Mouse (Mus musculus) urinary bladder, postnatal 10 days (tissue): ENCODE data around the gene Zfp64.

Experiments used
- DNase-seq: peaks from one replicate; pipeline ENCODE4 v3.0.0; 2022; ENCODE audit warnings: low spot score

The Zfp64 gene

GRCm38 (mm10) chr2:168948506-168948905, 6.9 kb downstream of the Zfp64 start:
- no peak for DNase-seq

- no peak for DNase-seq
Measured at GRCm38 (mm10) chr2:168947663-168948062, 7.7 kb downstream of the Zfp64 start.

GRCm38 (mm10) chr2:168944011-168944410, 11.4 kb downstream of the Zfp64 start:
- no peak for DNase-seq

GRCm38 (mm10) chr2:168939941-168940340, 15.4 kb downstream of the Zfp64 start:
- DNase-seq = no peak

- DNase-seq = no peak
Measured at GRCm38 (mm10) chr2:168939261-168939933, 16.0 kb downstream of the Zfp64 start.

GRCm38 (mm10) chr2:168936896-168937295, 18.5 kb downstream of the Zfp64 start:
- no peak for DNase-seq

- no peak for DNase-seq
Measured at GRCm38 (mm10) chr2:168935165-168935564, 20.2 kb downstream of the Zfp64 start.

GRCm38 (mm10) chr2:168931686-168932085, 23.7 kb downstream of the Zfp64 start:
- no peak for DNase-seq

- DNase-seq = peak; percentile 48
Measured at GRCm38 (mm10) chr2:168929691-168930090, 25.7 kb downstream of the Zfp64 start.

- DNase-seq = no peak
Measured at GRCm38 (mm10) chr2:168927401-168927800, 28.0 kb downstream of the Zfp64 start.

- DNase-seq = no peak
Measured at GRCm38 (mm10) chr2:168926257-168926810, 29.1 kb downstream of the Zfp64 start.

- DNase-seq = no peak
Measured at GRCm38 (mm10) chr2:168923706-168924105, 31.7 kb downstream of the Zfp64 start.

GRCm38 (mm10) chr2:168922466-168922865, 32.9 kb downstream of the Zfp64 start:
- DNase-seq = no peak

- no peak for DNase-seq
Measured at GRCm38 (mm10) chr2:168920007-168920406, 35.4 kb downstream of the Zfp64 start.

- DNase-seq = no peak
Measured at GRCm38 (mm10) chr2:168912901-168913721, 42.3 kb downstream of the Zfp64 start.

GRCm38 (mm10) chr2:168912051-168912891, 43.1 kb downstream of the Zfp64 start:
- DNase-seq = no peak

GRCm38 (mm10) chr2:168911527-168911926, 43.9 kb downstream of the Zfp64 start:
- DNase-seq = no peak

GRCm38 (mm10) chr2:168906022-168906421, 49.4 kb downstream of the Zfp64 start:
- DNase-seq = no peak

- DNase-seq = no peak
Measured at GRCm38 (mm10) chr2:168904846-168905245, 50.5 kb downstream of the Zfp64 start.

GRCm38 (mm10) chr2:168904188-168904587, 51.2 kb downstream of the Zfp64 start:
- DNase-seq = no peak

- no peak for DNase-seq
Measured at GRCm38 (mm10) chr2:168902634-168903033, 52.8 kb downstream of the Zfp64 start.

GRCm38 (mm10) chr2:168897906-168898305, 57.5 kb downstream of the Zfp64 start:
- DNase-seq = no peak
